Mouse (Mus musculus) neural tube, embryonic 12.5 days (tissue): ENCODE measurements around the gene Cel. TPM values are rescaled to one million over a fixed set of nuclear protein-coding genes. Genes with fewer than 3 reads are reported as not detected.

Experiments
- ATAC-seq: fragments of 200-750 bp; cut with Nextera tagmentation; 2 replicates; pipeline ENCODE4 v1.8.0; 2017; ENCODE audit warnings: low read depth, mild to moderate bottlenecking, moderate TSS enrichment, moderate library complexity; ENCODE audit not compliant: low FRiP score
- H3K27ac ChIP-seq: fragments of 300-500 bp; sonication (generic); 2 replicates; pipeline ENCODE4 v1.5.1; 2016
- H3K27me3 ChIP-seq: fragments of 300-500 bp; sonication (generic); replicated peaks from 2 replicates; pipeline ENCODE4 v1.6.1; 2016; ENCODE audit warnings: mild to moderate bottlenecking
- H3K36me3 ChIP-seq: fragments of 300-500 bp; sonication (generic); 2 replicates; pipeline ENCODE4 v1.6.1; 2016; ENCODE audit warnings: mild to moderate bottlenecking
- H3K4me1 ChIP-seq: fragments of 300-500 bp; sonication (generic); 2 replicates; pipeline ENCODE4 v1.6.1; 2016
- H3K4me2 ChIP-seq: fragments of 300-500 bp; sonication (generic); replicated peaks from 2 replicates; pipeline ENCODE4 v1.6.1; 2016; ENCODE audit warnings: mild to moderate bottlenecking
- H3K4me3 ChIP-seq: fragments of 300-500 bp; sonication (generic); 2 replicates; pipeline ENCODE4 v1.5.1; 2016
- H3K9ac ChIP-seq: fragments of 300-500 bp; sonication (generic); 2 replicates; pipeline ENCODE4 v1.6.1; 2016; ENCODE audit warnings: mild to moderate bottlenecking
- H3K9me3 ChIP-seq: fragments of 300-500 bp; sonication (generic); 2 replicates; pipeline ENCODE4 v1.6.1; 2016; ENCODE audit warnings: mild to moderate bottlenecking
- WGBS: fragments of 180-500 bp; shearing (Covaris S2); methylation state at CpG from one replicate; pipeline ENCODE4 v1.1.7; 2016; 5-methylcytosine and 5-hydroxymethylcytosine counted together
- polyA plus RNA-seq: library from polyadenylated mRNA; unstranded; fragments of >200 nt; fragmentation: Nextera tagmentation; extraction: Ambion mirVana; gene quantifications from 2 replicates; pipeline ENCODE4 v1.2.1, GENCODE M21; 2016

Cel gene
- not detected in 2 replicates for polyA plus RNA-seq

GRCm38 (mm10) chr2:28563303-28563702 lies at the start of gene Cel:
TSS of gene Cel (minus strand) at chr2:28563403.
- H3K4me1 ChIP-seq: no peaks in the 10 kb centered on the region
- ATAC-seq: no peak
- H3K27ac ChIP-seq: no peak within 1 kb of the TSS
- H3K4me2 ChIP-seq: no peak within 1 kb of the TSS
- 77% methylated on average over 6 of the region's 6 CpGs for WGBS
- no peaks in the 10 kb centered on the region for H3K27me3 ChIP-seq
- H3K36me3 ChIP-seq: peaks cover 35% of the 10 kb centered on the region
- H3K9ac ChIP-seq: no peak within 1 kb of the TSS
- no peaks in the 10 kb centered on the region for H3K9me3 ChIP-seq
- H3K4me3 ChIP-seq: no peak within 1 kb of the TSS

GRCm38 (mm10) chr2:28612436-28613063 lies 49.3 kb upstream of the Cel start:
- H3K9me3 ChIP-seq: no peaks in the 10 kb centered on the region
- WGBS: 66% methylated on average over 10 of the region's 10 CpGs

GRCm38 (mm10) chr2:28611407-28611787 lies 48.2 kb upstream of the Cel start:
- 89% methylated on average over 17 of the region's 17 CpGs for WGBS
- H3K4me3 ChIP-seq: no peak overlapping the region
- no peak for ATAC-seq
- H3K27ac ChIP-seq: no peak overlapping the region
- H3K4me1 ChIP-seq: no peaks in the 10 kb centered on the region
- no peak overlapping the region for H3K4me2 ChIP-seq
- H3K9ac ChIP-seq: no peak overlapping the region
- no peaks in the 10 kb centered on the region for H3K36me3 ChIP-seq
- no peaks in the 10 kb centered on the region for H3K27me3 ChIP-seq
- H3K9me3 ChIP-seq: no peaks in the 10 kb centered on the region

More at GRCm38 (mm10) chr2:28612436-28613063, 49.3 kb upstream of the Cel start:
- Histone ChIP-seq H3K27me3 (no peaks in the 10 kb centered on the region), H3K36me3 (no peaks in the 10 kb centered on the region), H3K4me1 (no peaks in the 10 kb centered on the region), H3K9ac (no peak overlapping the region), H3K4me3 (no peak overlapping the region), H3K4me2 (no peak overlapping the region), H3K27ac (no peak overlapping the region)
- ATAC-seq: no peak

GRCm38 (mm10) chr2:28610716-28611406 lies 47.7 kb upstream of the Cel start:
- ATAC-seq: no peak
- Histone ChIP-seq H3K4me1 (no peaks in the 10 kb centered on the region), H3K9me3 (no peaks in the 10 kb centered on the region), H3K4me3 (no peak overlapping the region), H3K36me3 (no peaks in the 10 kb centered on the region), H3K27me3 (no peaks in the 10 kb centered on the region), H3K4me2 (no peak overlapping the region), H3K9ac (no peak overlapping the region), H3K27ac (no peak overlapping the region)
- WGBS: 66% methylated on average over 12 of the region's 12 CpGs

GRCm38 (mm10) chr2:28609851-28610250 lies 46.6 kb upstream of the Cel start:
- 86% methylated on average over 10 of the region's 10 CpGs for WGBS
- Histone ChIP-seq H3K4me2 (no peak overlapping the region), H3K4me3 (no peak overlapping the region), H3K4me1 (no peaks in the 10 kb centered on the region), H3K9ac (no peak overlapping the region), H3K9me3 (no peaks in the 10 kb centered on the region), H3K27me3 (no peaks in the 10 kb centered on the region), H3K27ac (no peak overlapping the region), H3K36me3 (no peaks in the 10 kb centered on the region)
- ATAC-seq: no peak

- Histone ChIP-seq H3K36me3 (no peaks in the 10 kb centered on the region), H3K9ac (no peak overlapping the region), H3K4me3 (no peak overlapping the region), H3K27ac (no peak overlapping the region), H3K4me2 (no peak overlapping the region), H3K9me3 (no peaks in the 10 kb centered on the region), H3K4me1 (no peaks in the 10 kb centered on the region), H3K27me3 (no peaks in the 10 kb centered on the region)
- 40% methylated on average over 10 of the region's 10 CpGs for WGBS
- ATAC-seq: no peak
These were observed 44.4 kb upstream of the Cel start for GRCm38 (mm10) chr2:28607341-28608165.

- Histone ChIP-seq H3K9me3 (no peaks in the 10 kb centered on the region), H3K36me3 (no peaks in the 10 kb centered on the region), H3K4me1 (no peaks in the 10 kb centered on the region), H3K27ac (no peak overlapping the region), H3K4me3 (no peak overlapping the region), H3K4me2 (no peak overlapping the region), H3K9ac (no peak overlapping the region), H3K27me3 (no peaks in the 10 kb centered on the region)
- ATAC-seq: no peak
- 64% methylated on average over 8 of the region's 8 CpGs for WGBS
These were observed 43.6 kb upstream of the Cel start for GRCm38 (mm10) chr2:28606601-28607340.

GRCm38 (mm10) chr2:28605789-28606541 lies 42.8 kb upstream of the Cel start:
- Histone ChIP-seq H3K36me3 (no peaks in the 10 kb centered on the region), H3K4me3 (no peak overlapping the region), H3K27me3 (no peaks in the 10 kb centered on the region), H3K4me1 (no peaks in the 10 kb centered on the region), H3K9me3 (no peaks in the 10 kb centered on the region), H3K27ac (no peak overlapping the region), H3K9ac (no peak overlapping the region), H3K4me2 (no peak overlapping the region)
- 66% methylated on average over 14 of the region's 14 CpGs for WGBS
- ATAC-seq: no peak

- Histone ChIP-seq H3K27ac (no peak overlapping the region), H3K4me3 (no peak overlapping the region), H3K4me2 (no peak overlapping the region), H3K9me3 (no peaks in the 10 kb centered on the region), H3K9ac (no peak overlapping the region), H3K27me3 (no peaks in the 10 kb centered on the region), H3K4me1 (0 out of 2 replicates have a peak, but pooled peaks cover under 1% of the 10 kb centered on the region), H3K36me3 (no peaks in the 10 kb centered on the region)
- ATAC-seq: no peak
- 91% methylated on average over 5 of the region's 5 CpGs for WGBS
These were observed 40.3 kb upstream of the Cel start for GRCm38 (mm10) chr2:28603542-28603941.

GRCm38 (mm10) chr2:28601720-28602590 lies 38.8 kb upstream of the Cel start:
- H3K36me3 ChIP-seq: no peaks in the 10 kb centered on the region
- ATAC-seq: no peak
- no peak overlapping the region for H3K4me3 ChIP-seq
- no peaks in the 10 kb centered on the region for H3K27me3 ChIP-seq
- H3K9me3 ChIP-seq: no peaks in the 10 kb centered on the region
- WGBS: 68% methylated on average over 12 of the region's 12 CpGs
- H3K4me1 ChIP-seq: 0 out of 2 replicates have a peak, but pooled peaks cover 6% of the 10 kb centered on the region
- no peak overlapping the region for H3K4me2 ChIP-seq
- H3K9ac ChIP-seq: no peak overlapping the region
- no peak overlapping the region for H3K27ac ChIP-seq

- H3K27ac ChIP-seq: no peak overlapping the region
- H3K4me1 ChIP-seq: 0 out of 2 replicates have a peak, but pooled peaks cover 6% of the 10 kb centered on the region
- H3K27me3 ChIP-seq: no peaks in the 10 kb centered on the region
- no peaks in the 10 kb centered on the region for H3K36me3 ChIP-seq
- H3K9ac ChIP-seq: no peak overlapping the region
- H3K4me2 ChIP-seq: no peak overlapping the region
- no peaks in the 10 kb centered on the region for H3K9me3 ChIP-seq
- WGBS: 69% methylated on average over 6 of the region's 6 CpGs
- H3K4me3 ChIP-seq: no peak overlapping the region
- ATAC-seq: no peak
These were observed 36.3 kb upstream of the Cel start for GRCm38 (mm10) chr2:28599569-28599900.
